Mouse (Mus musculus) megakaryocyte, embryonic 14.5 days (primary cell): ENCODE measurements around the gene Foxo6.

Experiments
- FLI1 ChIP-seq: IDR thresholded peaks from 2 replicates; pipeline ENCODE4 v1.6.1; 2012; ENCODE audit warnings: low read length, inconsistent platforms, mixed read lengths
- GATA1 ChIP-seq: IDR thresholded peaks from 3 replicates; pipeline ENCODE4 v1.6.1; 2012; ENCODE audit warnings: mixed read lengths, low read length, inconsistent platforms, borderline replicate concordance

GRCm38 (mm10) chr4:120271208-120271607 lies 15.9 kb downstream of the Foxo6 start:
- TF ChIP-seq GATA1 = no peak
- no peak for TF ChIP-seq FLI1
